Mouse (Mus musculus) myocyte (in vitro differentiated cells): ENCODE measurements around the gene Vcpkmt.

Source experiments
- E2F4 ChIP-seq: IDR thresholded peaks from one replicate; pipeline ENCODE4 v1.6.1; 2011; ENCODE audit warnings: mild to moderate bottlenecking, control low read depth, moderate library complexity; ENCODE audit not compliant: insufficient read depth
- MAX ChIP-seq: IDR thresholded peaks from one replicate; pipeline ENCODE4 v1.6.1; 2011; ENCODE audit warnings: low read depth, mild to moderate bottlenecking, control low read depth
- MYOG ChIP-seq, 3 experiments: IDR thresholded peaks; one replicate each; pipeline ENCODE4 v1.6.1; 2011; ENCODE audit warnings: control low read depth in 2 of 3, low read depth in 2 of 3, mild to moderate bottlenecking in 2 of 3; ENCODE audit not compliant: insufficient read length in 2 of 3, control insufficient read depth in 1 of 3, insufficient read depth in 1 of 3
- POLR2A ChIP-seq: IDR thresholded peaks from one replicate; pipeline ENCODE4 v1.6.1; 2011; ENCODE audit warnings: low read depth, mild to moderate bottlenecking, control low read depth, moderate library complexity; ENCODE audit not compliant: insufficient read length
- REST ChIP-seq: IDR thresholded peaks from one replicate; pipeline ENCODE4 v1.6.1; 2011; ENCODE audit warnings: mild to moderate bottlenecking, control low read depth, moderate library complexity; ENCODE audit not compliant: insufficient read depth, insufficient read length
- SRF ChIP-seq: IDR thresholded peaks from one replicate; pipeline ENCODE4 v1.6.1; 2011; ENCODE audit warnings: low read depth; ENCODE audit not compliant: control insufficient read depth, insufficient read length
- USF1 ChIP-seq: IDR thresholded peaks from one replicate; pipeline ENCODE4 v1.6.1; 2011; ENCODE audit warnings: low read depth, mild to moderate bottlenecking, control low read depth, moderate library complexity

GRCm38 (mm10) chr12:69537675-69538361 lies 45.0 kb downstream of the Vcpkmt start:
- TF ChIP-seq MYOG (IDR thresholded peaks at IDR 0.05; ENCODE audit: control insufficient read depth in 1 of 3, insufficient read depth in 1 of 3, insufficient read length in 2 of 3, low read depth in 2 of 3) (peak in 1 of 3 experiments; percentile 15), POLR2A (no peak), USF1 (no peak), MAX (no peak), REST (no peak), E2F4 (no peak), SRF (no peak)
